Mouse (Mus musculus): ENCODE measurements around the gene Nutf2.

Nutf2 gene

DNA sequence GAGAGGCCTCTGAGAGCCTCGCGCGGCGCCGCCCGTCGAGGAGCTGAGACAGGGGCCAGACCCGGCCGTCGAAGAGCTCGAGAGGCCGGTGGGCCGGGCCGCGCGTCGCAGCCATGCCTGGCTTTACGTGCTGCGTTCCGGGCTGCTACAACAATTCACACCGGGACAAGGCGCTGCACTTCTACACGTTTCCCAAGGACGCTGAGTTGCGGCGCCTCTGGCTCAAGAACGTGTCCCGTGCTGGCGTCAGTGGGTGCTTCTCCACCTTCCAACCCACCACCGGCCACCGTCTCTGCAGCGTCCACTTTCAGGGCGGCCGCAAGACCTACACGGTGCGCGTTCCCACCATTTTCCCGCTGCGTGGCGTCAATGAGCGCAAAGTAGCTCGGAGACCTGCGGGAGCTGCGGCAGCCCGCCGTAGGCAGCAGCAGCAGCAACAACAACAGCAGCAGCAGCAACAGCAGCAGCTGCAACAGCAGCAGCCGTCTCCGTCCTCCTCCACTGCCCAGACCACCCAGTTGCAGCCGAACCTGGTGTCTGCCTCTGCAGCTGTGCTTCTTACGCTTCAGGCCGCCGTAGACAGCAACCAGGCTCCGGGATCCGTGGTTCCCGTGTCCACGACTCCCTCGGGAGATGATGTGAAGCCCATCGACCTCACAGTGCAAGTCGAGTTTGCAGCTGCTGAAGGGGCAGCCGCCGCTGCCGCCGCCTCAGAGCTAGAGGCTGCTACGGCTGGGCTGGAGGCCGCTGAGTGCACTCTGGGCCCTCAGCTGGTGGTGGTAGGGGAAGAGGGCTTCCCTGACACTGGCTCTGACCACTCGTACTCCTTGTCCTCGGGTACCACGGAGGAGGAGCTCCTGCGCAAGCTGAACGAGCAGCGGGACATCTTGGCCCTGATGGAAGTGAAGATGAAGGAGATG, 4.9 kb upstream of the Nutf2 start:
- peak; percentile 68 for DNase-seq

DNA sequence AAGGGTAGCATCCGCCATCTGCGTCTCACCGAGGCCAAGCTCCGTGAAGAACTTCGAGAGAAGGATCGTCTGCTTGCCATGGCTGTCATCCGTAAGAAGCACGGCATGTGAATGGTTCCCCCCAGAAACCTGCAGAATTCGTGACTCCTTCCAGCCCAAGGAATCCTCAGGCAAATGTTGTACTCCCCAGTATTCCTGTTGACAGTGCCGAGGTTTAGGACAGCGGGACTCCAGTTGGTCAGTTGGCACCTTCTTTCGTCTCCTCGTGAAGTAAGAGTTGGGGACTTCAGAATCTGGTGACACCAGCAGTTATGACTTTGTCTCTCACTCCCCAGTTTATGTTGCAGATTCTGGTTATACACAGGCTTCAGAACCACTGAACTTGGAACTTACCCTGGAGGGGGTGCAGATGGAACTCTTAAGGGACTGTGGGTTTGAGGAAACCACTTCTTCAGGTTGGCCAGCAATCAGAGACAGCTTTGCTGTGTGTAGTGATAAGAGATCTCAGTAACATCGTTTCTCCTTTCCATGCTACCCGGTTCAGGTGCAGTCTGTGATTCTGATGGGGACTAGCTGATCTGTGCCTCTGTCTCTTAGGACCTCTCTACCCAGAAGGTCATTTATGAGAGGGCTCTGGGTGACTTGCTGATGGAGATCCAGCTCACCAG, 4.1 kb upstream of the Nutf2 start:
- no peak for DNase-seq

DNA sequence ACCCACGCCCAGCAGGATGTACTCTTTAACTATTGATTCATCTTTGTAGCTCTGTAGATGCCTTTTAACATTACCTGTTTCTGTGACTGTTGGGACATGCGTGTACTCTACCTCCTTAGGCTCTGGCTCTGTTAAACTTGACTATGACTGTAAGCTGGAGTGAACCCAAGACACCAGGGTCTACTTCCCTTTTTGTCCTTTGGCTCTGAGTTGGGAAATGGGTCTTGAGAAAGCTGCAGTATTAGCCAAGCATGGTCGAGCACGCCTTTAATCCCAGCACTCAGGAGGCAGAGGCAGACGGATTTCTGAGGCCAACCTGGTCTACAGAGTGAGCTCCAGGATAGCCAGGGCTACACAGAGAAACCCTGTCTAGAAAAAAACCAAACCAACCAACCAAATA, 1.9 kb upstream of the Nutf2 start:
- DNase-seq, result no peak

DNA sequence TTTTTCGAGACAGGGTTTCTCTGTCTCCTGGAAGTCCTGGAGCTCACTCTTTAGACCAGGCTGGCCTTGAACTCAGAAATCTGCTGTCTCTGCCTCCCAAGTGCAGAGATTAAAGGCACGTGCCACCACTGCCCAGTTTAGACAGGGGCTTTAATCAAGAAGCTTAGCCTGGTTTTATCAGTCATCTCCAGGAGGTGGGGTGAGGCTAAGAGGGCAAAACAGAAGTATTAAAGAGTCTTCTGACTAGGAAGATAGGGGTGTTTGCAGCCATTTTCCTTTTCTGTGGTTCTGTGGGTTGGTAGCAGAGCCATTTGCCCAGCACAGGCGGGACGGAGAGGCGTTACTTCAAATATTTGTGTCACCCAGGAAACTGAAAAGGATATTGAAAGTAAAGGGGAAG, 1.1 kb upstream of the Nutf2 start:
- DNase-seq, result no peak

DNA sequence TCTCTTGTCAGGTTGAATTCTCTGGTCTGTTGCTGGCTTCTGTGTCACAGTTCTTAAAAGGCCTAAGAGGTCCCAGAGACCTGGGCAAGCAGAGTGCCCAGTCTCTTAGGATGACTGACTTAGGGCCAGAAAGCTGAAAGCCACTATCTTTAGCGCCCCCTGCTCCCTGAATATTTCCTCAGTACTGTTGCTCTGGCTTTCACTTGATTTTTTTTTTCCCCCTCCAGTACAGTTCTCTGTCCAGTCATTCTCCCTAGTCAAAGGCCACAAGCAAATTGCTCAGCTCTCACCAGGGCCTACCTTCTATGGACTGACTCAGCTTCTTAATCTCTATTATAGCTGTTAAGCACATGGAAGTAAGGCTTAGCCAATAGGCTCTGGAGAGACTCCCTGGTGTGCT, 1.6 kb downstream of the Nutf2 start:
- DNase-seq, result peak; percentile 45

DNA sequence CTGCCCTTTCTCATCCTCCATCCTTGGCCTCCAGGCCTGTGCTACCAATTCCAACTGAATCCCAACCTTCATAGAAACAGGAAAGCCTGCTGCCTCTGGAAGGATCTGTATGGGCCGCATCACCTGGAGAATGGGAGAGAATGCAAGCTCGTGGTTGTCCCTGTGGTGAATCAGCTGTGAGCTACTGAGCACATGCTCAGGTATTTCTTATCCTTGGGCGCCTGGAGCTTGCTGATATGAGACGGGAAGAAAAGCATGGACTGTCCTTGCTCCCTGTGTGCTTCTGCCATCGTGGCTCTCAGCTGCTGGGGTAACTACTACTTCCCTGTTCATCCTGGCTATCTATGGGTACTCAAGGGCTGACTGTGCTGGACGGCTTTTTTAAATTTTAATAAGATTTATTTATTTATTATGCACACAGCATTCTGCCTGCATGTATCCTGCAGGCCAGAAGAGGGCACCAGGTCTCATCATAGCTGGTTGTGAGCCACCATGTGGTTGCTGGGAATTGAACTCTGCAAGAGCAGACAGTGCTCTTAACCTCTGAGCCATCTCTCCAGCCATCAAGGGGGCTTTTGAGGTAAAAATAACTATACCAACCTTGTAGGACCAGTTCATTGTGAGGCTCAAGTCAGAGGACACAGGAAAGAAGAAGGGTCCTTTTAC, 6.1 kb downstream of the Nutf2 start:
- DNase-seq, result no peak

DNA sequence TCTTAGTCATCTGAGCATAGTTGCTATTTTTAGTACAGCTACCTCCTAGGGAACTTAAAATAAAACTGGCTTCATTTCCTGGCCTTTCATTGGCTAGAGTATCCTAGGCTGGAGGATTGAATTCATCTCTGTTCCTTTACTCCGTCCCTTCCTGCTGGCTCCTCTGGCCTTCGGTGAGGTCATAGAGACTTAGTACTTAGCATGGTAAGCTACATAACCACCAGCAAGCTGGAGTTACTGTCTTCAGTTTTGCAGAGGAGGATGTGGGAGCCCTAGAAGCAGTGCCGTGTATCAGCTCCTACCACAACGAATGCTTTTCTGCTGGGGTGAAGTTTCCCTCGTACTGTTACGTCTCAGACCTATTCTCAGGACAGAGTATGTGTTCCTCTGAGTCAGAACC, 13.9 kb downstream of the Nutf2 start:
- no peak for DNase-seq

DNA sequence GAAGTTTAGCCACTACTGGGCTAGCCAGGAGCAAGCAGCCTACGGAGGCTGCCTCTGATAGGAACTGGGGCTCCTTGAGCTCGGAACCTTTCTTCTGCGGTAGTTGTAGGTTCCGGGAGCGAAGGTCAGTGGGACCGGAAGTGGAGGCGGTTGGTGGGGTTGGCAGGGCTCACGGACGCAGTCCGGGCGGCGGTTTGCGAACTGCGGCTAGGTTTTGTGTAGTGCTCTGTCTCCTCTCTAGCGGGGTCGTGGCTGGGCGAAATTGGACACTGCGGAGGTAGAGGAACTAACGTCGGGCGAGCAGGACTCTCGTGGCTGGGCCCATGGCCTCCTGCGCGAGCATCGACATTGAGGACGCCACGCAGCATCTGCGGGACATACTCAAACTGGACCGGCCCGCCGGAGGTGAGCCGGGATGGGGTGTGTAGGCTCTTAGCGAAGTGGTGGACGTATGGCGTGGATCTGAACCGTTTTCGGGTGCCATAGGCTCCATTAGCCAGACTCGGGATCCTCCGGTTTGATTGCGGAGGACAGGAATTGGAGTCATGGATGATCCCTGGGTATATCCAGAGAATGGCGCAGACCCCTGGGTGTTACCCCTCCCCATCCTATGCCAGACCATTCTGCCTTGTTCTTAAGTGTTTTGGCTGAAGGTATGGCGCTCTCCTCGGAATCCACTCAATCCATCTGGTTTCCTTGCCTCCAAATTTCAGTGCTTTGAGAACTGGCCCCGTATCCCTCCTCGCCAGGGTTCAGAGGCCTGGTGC, 20.6 kb downstream of the Nutf2 start, which contains the start of gene Edc4:
Gene Edc4, plus strand, starts transcription at position 128 of the 767 bp plus-strand sequence.
- DNase-seq, result peak; percentile 90

DNA sequence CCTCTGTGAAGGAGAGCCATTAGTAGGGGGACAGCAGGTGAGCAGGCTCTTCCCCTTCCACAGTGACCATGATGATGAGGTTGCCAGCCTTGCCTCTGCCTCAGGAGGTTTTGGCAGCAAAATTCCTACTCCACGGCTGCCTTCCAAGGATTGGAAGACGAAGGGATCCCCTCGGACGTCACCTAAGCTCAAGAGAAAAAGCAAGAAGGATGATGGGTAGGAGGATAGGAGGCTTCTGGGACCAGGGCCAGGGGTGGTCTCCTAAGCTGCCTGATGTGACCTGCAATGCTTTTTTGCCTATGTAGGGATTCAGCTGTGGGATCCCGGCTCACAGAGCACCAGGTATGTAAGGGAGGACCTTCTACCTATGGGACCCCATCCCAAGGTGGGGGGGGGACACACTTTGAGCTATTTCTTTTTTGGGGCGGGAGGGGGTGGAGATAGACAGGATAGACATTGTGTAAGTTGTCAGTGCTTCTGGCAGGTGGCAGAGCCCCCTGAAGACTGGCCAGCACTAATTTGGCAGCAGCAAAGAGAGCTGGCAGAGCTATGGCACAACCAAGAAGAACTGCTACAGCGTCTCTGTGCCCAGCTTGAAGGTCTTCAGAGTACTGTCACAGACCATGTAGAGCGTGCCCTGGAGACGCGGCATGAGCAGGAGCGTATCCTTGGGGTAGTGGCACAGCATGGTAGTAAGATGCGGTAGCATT, 29.5 kb downstream of the Nutf2 start:
- DNase-seq, result no peak

DNA sequence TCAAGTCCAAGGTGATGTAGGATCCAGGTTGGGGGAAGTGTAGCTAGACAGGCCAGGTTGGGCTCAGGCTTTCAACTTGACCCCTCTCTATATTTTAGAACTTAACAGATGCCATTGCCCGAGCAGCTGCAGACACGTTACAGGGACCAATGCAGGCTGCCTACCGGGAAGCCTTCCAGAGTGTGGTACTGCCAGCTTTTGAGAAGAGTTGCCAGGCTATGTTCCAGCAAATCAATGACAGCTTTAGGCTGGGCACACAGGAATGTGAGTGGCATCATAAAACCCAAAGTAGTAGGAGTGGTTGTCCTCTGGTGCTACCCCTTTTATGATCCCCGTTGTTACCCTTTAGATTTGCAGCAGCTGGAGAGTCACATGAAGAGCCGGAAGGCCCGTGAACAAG, 30.5 kb downstream of the Nutf2 start:
- no peak for DNase-seq

DNA sequence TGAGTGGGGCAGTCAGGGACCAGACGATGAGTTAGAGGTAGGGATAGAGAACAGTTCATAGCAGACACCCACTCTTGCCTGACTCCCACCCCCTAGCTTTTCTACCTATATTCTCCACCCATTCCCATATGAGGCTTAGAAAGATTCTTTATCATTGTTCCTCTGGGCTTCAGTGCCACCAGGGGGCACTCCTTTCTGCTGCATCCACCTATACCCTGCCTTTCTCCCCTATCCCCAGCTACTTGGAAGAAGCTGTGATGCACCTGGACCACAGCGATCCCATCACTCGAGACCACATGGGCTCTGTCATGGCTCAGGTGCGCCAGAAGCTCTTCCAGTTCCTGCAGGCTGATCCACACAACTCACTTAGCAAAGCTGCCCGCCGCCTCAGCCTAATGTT, 32.1 kb downstream of the Nutf2 start:
- peak; percentile 50 for DNase-seq

DNA sequence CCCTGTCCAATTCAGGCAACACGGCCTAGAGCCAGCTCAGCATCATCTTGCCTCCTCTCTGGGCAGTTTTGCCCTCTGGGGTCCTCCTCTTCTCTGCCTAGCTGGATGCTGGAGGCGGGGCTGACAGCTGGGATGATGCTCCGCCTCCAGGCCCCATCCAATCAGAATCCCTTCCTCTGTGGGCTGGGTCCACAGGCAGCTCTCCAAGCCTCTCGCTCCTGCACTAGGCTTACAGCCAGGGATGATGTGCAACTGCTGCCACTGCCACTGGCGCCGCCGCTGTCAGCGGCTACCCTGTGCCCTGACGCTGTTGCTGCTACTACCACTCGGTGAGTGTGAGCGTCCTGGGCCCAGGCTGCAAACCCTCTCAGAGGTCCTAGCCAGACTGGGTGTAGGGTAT, 33.0 kb downstream of the Nutf2 start, which contains the start of gene Nrn1l:
Gene Nrn1l, plus strand, starts transcription at position 229 of the 400 bp plus-strand sequence.
- peak; percentile 86 for DNase-seq

DNA sequence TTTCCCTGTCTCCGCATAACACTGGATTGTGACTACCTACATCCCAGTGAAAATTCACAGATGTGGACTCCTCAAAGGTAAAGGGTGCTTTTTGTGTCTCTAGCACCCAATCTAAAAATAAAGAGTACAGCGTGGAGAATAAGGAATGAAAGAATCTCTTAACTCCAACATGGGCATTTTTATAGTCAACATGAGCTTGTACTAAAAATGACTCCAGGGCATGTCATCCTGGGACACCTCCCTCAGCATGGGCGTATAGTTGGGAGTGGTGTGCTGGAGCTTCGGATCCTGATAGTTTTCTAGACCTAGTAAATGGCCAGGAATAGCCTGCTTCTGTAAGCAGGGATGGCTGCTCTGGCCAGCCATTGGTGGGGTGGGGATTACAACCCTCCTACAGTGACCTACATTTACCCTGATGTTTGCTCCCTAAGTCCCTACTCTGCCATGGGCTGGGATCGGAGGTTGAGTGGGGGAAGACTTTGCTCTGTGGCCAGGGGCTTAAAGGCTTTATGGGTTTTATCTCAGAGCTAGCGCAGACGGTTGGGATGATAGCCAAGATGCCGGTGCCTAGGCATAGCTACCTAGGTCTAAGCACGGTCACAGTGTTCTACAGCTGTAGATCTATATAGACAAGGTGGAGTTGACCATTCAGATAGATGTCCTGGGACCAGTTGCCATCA, 37.6 kb downstream of the Nutf2 start:
- DNase-seq, result no peak

DNA sequence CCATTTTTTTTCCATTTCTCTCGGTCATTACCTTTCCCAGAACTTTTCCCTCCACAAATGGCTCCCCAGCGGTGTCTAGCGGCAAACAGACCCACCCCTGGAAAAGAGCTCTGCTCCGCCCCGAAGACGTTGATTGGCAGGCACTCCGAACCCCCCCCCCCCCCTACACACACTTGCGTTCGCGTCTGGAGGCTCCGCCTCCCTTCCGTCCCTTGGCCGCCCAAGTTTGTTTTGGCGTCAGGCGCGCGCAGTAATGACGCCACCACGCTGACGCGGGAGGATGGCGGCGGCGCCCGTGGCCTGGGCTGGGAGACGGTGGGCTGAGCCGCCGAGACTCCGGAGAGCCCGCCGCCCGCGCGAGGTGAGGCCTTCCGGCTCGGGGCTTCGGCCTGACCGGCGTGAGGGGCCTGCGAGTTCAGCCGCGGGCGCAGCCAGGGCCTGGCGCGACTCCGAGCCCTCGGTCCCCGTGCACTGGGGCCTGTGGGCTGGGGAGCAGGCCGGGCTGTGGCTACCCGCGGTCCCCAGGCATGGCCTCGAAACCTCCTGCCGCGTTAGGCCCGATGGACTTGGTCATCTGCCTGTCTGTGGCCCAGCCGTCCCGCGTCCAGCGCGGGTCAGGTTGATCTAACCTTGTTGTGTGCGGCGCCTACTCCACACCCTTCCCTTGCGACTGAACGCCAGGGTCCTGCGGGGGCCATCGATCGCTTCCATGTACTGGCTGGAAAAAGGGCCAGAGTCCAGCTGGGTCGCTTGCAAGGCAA, 40.0 kb downstream of the Nutf2 start, which contains the start of gene Pskh1:
Gene Pskh1, plus strand, starts transcription at position 262 of the 761 bp plus-strand sequence.
- DNase-seq, result peak; percentile 96

DNA sequence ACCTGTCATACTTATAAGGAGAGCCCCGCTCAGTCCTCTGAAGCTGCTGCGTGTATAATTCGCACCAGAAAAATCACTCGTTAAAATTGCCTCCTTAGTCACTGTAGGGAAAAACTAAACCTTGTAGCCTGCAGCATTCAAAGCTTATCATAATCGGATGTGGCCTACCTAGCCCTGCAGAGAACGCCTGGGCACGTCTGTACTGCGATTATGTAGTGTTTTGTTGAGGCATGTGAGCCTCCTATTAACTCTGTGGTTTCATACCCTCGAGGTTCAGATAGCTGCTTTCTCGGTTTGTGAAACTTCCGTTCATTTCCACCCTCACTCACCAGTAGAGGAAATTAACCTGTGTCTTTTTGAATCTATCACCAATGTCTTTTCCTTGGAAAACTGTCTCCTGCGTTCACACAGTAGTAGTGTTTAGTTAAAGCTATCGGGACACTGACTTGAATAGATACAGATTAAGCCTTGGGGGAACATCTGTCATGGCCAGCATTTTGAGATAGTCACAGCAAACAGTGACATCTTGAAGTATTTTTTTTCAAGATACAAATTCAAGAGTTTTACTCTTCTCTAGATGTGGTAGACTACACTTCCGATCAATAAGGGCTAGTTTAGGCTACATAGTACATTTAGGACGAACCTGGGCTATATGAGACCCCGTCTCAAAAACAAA, 40.7 kb downstream of the Nutf2 start:
- DNase-seq, result no peak

DNA sequence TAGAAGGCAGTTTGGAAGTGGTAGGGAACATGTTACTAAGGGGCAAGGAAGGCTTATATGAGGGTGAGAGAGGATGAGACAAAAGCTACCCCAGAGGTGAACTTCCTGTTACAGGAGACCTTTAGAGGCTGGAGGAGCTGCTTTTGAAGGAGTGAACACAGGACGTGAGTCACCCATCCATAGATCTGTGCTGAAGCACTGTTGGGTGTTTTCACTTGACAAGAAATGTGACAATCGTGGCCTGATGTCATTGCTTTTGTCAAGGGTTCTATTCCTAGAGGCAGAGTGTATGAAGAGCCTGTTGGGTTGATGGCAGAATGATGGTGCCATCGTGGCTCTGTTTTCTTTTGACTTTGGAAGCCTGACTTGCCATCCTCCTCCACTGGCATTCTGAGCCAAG, 59.0 kb downstream of the Nutf2 start:
- no peak for DNase-seq

DNA sequence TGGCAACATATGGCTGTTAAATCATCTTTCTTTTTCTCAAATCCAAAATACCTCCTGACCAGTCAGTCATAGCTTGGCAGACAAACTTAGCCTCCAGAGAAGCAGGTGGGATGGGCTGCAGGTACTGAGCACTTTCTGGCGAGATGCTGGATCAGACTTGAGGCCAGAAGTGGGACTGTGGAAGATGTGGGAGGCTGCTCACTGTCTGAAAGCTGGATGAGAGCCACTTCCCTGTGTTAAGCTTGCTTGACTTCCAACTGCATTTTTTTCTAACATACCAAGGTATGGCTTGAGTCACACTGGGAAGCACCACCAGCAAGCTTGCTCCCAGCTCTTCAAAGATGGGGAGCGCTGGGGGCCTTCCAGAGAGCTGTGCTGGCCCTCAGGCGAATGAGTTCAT, 64.7 kb downstream of the Nutf2 start:
- DNase-seq, result no peak

All from kidney, postnatal 10 days (tissue).